Mouse (Mus musculus) kidney, adult 2 months (tissue): ENCODE measurements around the gene Aox4. TPM values are rescaled to one million over a fixed set of nuclear protein-coding genes. Genes with fewer than 3 reads are reported as not detected.

Experiments used
- DNase-seq: peaks from one replicate; pipeline ENCODE4 v3.0.0; 2021
- H3K27ac ChIP-seq: fragments of 200-500 bp; 2 replicates; pipeline ENCODE4 v1.5.1; 2012; ENCODE audit warnings: low read depth, low read length, control low read depth, inconsistent platforms; ENCODE audit not compliant: insufficient read depth
- H3K27me3 ChIP-seq: fragments of 200-500 bp; replicated peaks from 2 replicates; pipeline ENCODE4 v1.6.1; 2012; ENCODE audit warnings: mild to moderate bottlenecking, moderate library complexity, low read length, inconsistent platforms; ENCODE audit not compliant: control insufficient read depth, insufficient read depth
- H3K36me3 ChIP-seq: fragments of 200-500 bp; 2 replicates; pipeline ENCODE4 v1.6.1; 2012; ENCODE audit warnings: mild to moderate bottlenecking, moderate library complexity, low read length, inconsistent platforms; ENCODE audit not compliant: control insufficient read depth, insufficient read depth
- H3K4me1 ChIP-seq: fragments of 200-500 bp; 2 replicates; pipeline ENCODE4 v1.6.1; 2011; ENCODE audit warnings: low read length; ENCODE audit not compliant: control insufficient read depth, insufficient read depth
- H3K4me3 ChIP-seq: fragments of 200-500 bp; 2 replicates; pipeline ENCODE4 v1.5.1; 2011; ENCODE audit warnings: mild to moderate bottlenecking, low read depth, low read length, control low read depth; ENCODE audit not compliant: insufficient read depth
- CTCF ChIP-seq: fragments of 200-500 bp; conservative IDR thresholded peaks from 2 replicates; pipeline ENCODE4 v1.5.1; 2011; ENCODE audit warnings: low read depth, mild to moderate bottlenecking, control low read depth, low read length, moderate library complexity, mixed read lengths; ENCODE audit not compliant: insufficient read depth, insufficient read length
- POLR2A ChIP-seq: fragments of 200-500 bp; IDR thresholded peaks from one replicate; pipeline ENCODE4 v1.6.1; 2011; ENCODE audit warnings: low read depth, low read length, control low read depth
- WGBS: fragments of 180-500 bp; shearing (Covaris S2); methylation state at CpG from one replicate; pipeline ENCODE4 v1.1.7; 2018; 5-methylcytosine and 5-hydroxymethylcytosine counted together
- polyA plus RNA-seq: library from polyadenylated mRNA; depleted of rRNA; stranded (reverse); fragments of >200 nt; gene quantifications from 2 replicates; pipeline ENCODE4 v1.2.3, GENCODE M21; 2012; rRNA removed

Gene Aox4
- polyA plus RNA-seq, 1 experiment = 0.14 TPM

DNA sequence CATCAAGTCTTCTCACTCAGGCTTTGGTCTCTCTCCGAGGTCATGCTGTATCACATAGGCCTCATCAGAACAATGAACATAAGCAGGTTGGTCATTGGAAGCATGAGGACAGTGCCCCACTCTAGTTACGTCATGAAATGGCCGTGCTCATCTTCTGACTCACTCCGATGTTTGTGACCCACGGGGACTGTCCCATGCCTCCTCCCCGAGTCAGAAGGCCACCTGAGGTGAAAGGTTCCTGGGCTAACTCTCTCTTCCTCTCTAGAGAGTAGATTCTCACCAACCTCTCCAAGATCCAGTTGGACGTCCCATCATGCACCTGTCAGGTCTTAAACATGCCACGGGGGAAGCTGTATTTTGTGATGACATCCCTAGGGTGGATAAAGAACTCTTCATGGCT lies 98.4 kb downstream of the Aox4 start:
- no peaks in the 10 kb centered on the region for H3K36me3 ChIP-seq
- DNase-seq = no peak
- TF ChIP-seq POLR2A (no peak), CTCF (no peak)
- no peaks in the 10 kb centered on the region for H3K27me3 ChIP-seq
- no peak overlapping the region for H3K27ac ChIP-seq
- H3K4me1 ChIP-seq = no peaks in the 10 kb centered on the region
- no peak overlapping the region for H3K4me3 ChIP-seq
- WGBS = 93% methylated on average over 8 of the region's 8 CpGs

DNA sequence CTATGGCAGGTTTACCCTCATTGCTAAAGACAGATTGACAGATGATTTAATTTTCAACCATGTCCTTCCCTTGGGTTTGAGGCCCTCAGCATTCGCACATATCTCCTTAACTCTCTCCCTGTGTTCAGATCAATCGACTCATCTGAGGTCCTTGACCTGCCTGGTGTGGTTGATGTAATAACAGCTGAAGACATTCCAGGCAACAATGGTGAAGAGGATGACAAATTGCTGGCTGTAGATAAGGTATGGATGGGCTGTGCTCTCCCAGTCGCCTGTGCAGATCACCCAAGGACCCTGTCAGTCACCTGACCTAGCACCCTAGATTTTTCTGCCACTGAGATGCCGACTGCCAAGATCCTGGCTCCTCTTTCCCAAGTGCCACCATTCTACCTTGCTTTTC lies 99.7 kb downstream of the Aox4 start:
- WGBS = 88% methylated on average over 4 of the region's 4 CpGs
- Histone ChIP-seq H3K27me3 (no peaks in the 10 kb centered on the region), H3K36me3 (no peaks in the 10 kb centered on the region), H3K4me1 (no peaks in the 10 kb centered on the region), H3K27ac (no peak overlapping the region), H3K4me3 (no peak overlapping the region)
- DNase-seq = no peak
- TF ChIP-seq POLR2A = no peak

DNA sequence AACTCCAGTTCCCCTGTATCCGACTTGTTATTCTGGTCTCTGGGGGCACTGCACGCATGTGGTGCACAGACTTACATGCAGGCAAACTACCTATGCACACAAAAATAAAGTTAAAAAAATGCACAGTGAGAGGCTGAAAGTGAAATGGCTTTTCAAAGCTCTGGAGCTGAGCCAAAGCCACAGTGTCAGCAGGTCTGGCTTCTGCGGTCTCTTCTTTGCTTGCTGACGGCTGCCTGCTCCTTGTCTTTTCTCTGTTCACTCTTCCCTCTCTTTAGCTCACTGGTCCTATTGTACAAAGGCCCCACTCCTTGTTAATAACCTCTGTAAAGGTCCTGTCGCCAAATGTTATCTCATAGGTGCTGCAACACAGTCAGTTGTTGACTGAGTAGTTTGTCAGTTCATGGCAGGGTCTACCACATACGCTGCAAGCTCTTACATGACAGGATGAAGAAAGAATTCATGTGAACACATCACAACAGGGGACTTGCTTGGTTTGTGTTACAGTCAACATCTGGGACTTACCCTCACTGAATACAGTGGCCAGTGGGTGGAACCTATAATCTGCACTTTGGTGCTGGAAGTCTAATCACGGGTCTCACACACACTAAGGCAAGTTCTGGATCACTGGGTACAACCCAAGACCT lies 101.1 kb downstream of the Aox4 start:
- no peak for DNase-seq
- no peaks in the 10 kb centered on the region for H3K27me3 ChIP-seq
- WGBS = 78% methylated on average over 7 of the region's 7 CpGs
- H3K4me1 ChIP-seq = no peaks in the 10 kb centered on the region
- no peaks in the 10 kb centered on the region for H3K36me3 ChIP-seq
- no peak overlapping the region for H3K4me3 ChIP-seq
- H3K27ac ChIP-seq = no peak overlapping the region
- TF ChIP-seq CTCF (no peak), POLR2A (no peak)

DNA sequence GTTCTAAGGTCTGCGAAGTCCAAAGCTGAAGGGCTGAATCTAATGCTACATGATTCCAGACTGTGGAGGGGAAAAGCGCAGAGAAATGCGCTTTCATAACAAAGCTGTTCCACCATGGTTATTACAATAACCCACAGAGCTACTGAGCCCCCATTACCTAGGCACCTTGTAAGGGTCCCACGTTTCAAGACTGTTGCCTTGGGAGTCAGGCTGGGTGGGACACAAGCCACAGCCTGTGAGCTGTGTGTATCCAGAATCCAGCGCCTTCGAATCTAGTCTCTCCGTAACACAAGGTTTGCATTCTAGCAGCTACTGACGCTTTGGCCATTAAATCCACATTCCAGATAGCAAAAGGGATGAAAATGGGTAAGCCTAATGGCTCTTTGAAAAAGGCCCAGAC lies 103.0 kb downstream of the Aox4 start:
- WGBS = 92% methylated on average over 8 of the region's 8 CpGs
- Histone ChIP-seq H3K4me3 (no peak overlapping the region), H3K36me3 (no peaks in the 10 kb centered on the region), H3K27me3 (no peaks in the 10 kb centered on the region), H3K4me1 (no peaks in the 10 kb centered on the region), H3K27ac (no peak overlapping the region)
- no peak for TF ChIP-seq CTCF
- TF ChIP-seq POLR2A = no peak
- DNase-seq = no peak

DNA sequence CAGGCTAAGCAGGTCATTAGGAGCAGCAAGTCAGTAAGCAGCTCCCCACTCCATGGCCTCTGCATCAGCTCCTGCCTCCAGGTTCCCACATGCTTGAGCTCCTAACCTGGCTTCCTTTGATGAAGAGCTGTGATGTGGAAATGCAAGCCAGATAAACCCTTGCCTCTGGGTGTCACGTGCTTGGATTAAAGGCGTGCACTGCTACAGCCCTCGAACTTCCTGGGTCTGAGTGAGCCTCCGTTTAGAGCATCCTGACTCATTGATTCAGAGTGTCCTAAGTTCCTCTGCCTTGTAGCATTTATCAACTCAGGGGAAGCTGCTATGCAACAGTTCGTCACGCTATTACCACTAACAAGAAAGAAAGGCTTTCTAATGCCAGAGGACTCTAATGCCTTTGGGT lies 105.3 kb downstream of the Aox4 start:
- WGBS = 65% methylated on average over 6 of the region's 6 CpGs
- DNase-seq = no peak
- H3K4me1 ChIP-seq = no peaks in the 10 kb centered on the region
- no peaks in the 10 kb centered on the region for H3K36me3 ChIP-seq
- TF ChIP-seq CTCF = no peak
- no peak for TF ChIP-seq POLR2A
- no peak overlapping the region for H3K4me3 ChIP-seq
- no peaks in the 10 kb centered on the region for H3K27me3 ChIP-seq
- no peak overlapping the region for H3K27ac ChIP-seq

Other genes starting within 250 kb of the Aox4 start
- gene Sgo2a, start 214.4 kb upstream of the Aox4 start, polyA plus RNA-seq = 0.03 and 0.05 TPM in 2 replicates
- 4.3 and 4.8 TPM in 2 replicates for gene Kctd18, start 191.4 kb upstream of the Aox4 start, polyA plus RNA-seq
- gene Aox1, start 180.5 kb upstream of the Aox4 start, polyA plus RNA-seq = 1.3 and 1.8 TPM in 2 replicates
- 1.1 and 1.2 TPM in 2 replicates for gene Aox3, start 97.3 kb upstream of the Aox4 start, polyA plus RNA-seq
- 0.03 TPM in 2 replicates for gene Aox2, start 67.9 kb downstream of the Aox4 start, polyA plus RNA-seq
- 24.8 and 32.2 TPM in 2 replicates for gene Bzw1, start 182.5 kb downstream of the Aox4 start, polyA plus RNA-seq
- gene Clk1, start 213.7 kb downstream of the Aox4 start, polyA plus RNA-seq = 35.1 and 45.9 TPM in 2 replicates
- gene Nif3l1, start 234.8 kb downstream of the Aox4 start, polyA plus RNA-seq = 19.7 and 21.3 TPM in 2 replicates
- gene Ppil3, start 235.1 kb downstream of the Aox4 start, polyA plus RNA-seq = 18.4 and 25.5 TPM in 2 replicates